Mouse (Mus musculus) embryo, embryonic 11 days (tissue): ENCODE data around the gene 4933427D14Rik.

Source experiments
- DNase-seq: peaks from one replicate; pipeline ENCODE4 v3.0.0-alpha.2; 2015

Gene 4933427D14Rik

GRCm38 (mm10) chr11:72136231-72136982 is 70.9 kb downstream of the 4933427D14Rik start:
- peak; percentile 13 for DNase-seq

GRCm38 (mm10) chr11:72135383-72136158 is 71.7 kb downstream of the 4933427D14Rik start, which contains the start of gene Pitpnm3:
TSS of gene Pitpnm3 (minus strand) at chr11:72135778.
- peak; percentile 43 for DNase-seq

- no peak for DNase-seq
Observed at GRCm38 (mm10) chr11:72134536-72135382, 72.5 kb downstream of the 4933427D14Rik start.

DNA sequence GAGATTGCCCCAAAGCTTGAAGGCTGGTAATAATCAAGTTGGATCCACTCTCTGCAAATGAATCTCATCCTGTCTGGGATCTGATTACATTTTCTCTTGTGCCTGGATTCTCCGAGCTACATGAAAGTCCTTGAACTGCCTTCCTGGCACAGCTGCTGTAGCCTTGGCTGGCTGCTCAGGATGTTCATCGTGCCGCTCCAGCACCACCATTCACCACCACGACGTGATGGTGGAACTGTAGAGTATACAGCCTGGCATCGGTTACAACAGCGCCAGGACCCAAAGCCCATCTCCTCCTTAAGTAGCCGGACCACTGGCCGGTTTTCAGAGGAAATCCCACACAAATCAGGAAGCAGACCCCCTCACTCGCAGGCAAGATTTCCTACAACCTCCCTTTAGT is 74.2 kb downstream of the 4933427D14Rik start:
- DNase-seq: no peak

GRCm38 (mm10) chr11:72132266-72132665 is 75.0 kb downstream of the 4933427D14Rik start:
- DNase-seq: no peak

- DNase-seq: no peak
Observed at GRCm38 (mm10) chr11:72131697-72132096, 75.6 kb downstream of the 4933427D14Rik start.

DNA sequence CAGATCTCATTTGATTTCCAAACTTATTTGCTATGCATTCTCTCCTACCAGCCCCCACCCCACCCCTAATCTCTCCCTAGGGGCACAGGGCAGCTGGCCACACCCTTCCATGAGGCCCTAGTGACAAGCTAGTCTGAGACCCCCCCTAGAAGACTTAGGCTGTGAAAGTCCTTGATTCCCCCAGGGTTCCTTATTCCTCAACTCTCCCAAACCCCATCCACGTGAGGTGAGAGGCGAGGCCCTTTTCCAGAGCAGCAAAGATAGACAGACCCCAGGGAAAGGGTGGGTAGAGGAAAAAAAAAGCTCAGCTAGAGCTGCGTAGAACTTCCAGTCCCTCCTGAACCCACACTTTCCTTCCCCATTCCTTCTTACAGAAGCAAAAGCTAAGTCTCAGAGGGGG is 76.4 kb downstream of the 4933427D14Rik start:
- DNase-seq: no peak

GRCm38 (mm10) chr11:72130472-72130871 is 76.8 kb downstream of the 4933427D14Rik start:
- no peak for DNase-seq

DNA sequence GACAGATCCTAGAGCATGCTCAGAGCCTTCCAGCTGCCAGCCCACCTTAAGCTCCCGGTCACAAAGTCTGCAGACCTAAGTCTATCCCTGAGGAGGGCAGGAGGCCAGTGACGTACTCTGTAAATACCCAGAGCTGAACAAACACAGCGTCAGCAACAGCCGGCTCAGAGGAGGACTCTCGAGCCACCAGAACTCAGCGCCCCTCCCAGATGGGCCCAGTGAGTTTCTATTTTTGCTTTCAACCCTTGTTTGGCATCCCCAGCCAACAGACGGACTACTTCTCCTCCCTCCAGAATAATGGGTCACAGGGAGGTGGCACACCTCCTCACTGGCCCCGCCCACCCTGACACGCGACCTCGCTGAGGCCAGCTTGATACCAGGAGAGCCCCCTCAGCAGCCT is 77.2 kb downstream of the 4933427D14Rik start:
- no peak for DNase-seq

- DNase-seq: no peak
Observed at GRCm38 (mm10) chr11:72129032-72129894, 78.0 kb downstream of the 4933427D14Rik start.

DNA sequence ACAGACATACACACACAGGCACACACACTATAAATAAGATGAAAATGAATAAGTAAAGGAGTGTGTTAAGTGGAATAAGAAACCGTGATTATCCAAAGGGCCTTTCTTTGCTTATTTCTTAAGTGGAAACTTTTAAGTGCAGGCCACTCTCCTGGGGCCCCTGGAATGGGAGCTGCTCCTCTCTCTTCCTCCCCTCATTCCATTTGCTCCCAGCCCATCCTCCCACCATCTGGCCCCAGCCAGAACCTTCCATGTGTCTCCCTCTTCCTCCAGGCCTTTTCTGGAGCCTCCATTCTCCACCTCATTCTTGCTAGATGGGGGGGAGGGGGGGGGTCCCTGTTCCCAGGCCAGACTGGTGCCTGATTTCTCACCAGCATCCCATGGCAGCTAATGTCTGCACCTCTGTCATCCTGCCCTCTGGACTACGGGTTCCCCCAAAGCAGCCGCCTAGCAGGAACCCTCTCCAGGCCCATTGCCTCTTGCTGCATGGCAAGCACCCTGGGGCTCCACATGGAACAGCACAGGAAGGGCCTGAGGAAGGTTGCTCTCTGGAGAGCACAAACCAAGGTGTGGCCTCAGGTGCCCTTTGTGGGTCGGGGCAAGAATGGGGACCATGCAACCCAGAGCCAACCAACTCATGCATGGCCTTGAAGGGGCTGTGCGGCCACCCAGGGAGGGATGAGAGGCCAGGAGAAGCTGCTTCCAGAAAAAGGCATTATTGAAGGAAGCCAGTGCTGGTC is 79.6 kb downstream of the 4933427D14Rik start:
- no peak for DNase-seq

DNA sequence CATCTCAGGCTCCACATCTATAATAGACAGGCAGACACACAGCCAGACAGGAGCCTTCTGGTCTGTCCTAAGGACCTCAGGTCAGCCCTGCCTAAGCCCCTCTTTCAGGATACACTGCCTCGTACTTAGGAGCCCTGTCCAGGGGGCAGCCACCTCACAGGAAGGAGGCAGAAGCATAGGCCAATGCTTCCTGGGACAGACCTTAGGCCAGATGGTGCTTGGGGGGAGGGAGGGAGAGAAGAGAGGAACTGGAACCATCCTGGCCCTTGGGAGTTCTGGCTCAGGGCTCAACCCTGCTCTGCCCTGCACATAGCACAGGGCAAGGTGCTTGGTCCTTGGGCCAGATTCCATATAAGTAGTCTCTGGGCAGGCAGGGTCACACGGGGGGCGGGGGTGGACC is 81.5 kb downstream of the 4933427D14Rik start:
- no peak for DNase-seq

GRCm38 (mm10) chr11:72123531-72123930 is 83.7 kb downstream of the 4933427D14Rik start:
- no peak for DNase-seq

DNA sequence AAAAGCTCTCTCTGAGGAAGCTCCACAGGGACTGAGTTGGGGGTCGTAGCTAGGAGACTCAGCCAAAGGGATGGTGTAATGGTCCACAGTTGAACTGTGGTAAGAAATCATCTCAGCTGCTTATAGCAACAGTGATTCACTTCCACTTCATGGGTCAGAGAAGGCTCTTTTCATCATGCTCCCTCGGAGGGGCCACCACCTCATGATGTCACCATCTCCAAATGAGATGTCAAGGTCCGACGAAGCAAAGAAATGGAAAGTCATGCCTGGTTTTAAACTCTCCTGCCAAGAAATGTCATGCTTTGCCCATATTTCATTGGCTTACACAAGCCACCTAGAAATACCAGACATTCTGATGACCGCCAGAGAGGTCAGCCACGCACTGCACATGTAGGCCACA is 86.9 kb downstream of the 4933427D14Rik start:
- DNase-seq: no peak

DNA sequence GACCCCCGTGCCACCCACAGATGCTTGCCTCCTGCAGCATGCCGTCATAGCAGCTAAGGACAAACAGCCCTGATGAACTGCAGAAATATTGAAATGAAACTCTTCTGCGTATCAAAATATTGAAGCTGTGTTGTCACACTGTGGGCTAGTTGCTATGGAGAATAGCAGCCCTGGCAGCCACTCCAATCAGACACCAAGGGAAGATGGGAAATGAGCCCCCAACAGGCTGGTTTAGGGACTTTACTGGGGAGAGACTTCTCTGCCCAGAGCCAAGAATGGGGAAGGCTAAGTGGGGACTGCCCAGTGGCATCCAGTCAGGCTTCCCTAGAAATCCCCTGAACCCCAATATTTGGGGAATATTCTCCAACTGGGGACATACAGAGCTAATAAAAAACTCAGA is 88.6 kb downstream of the 4933427D14Rik start:
- no peak for DNase-seq

GRCm38 (mm10) chr11:72113296-72113695 is 94.0 kb downstream of the 4933427D14Rik start:
- DNase-seq: peak; percentile 54

GRCm38 (mm10) chr11:72110726-72111125 is 96.5 kb downstream of the 4933427D14Rik start:
- DNase-seq: no peak

GRCm38 (mm10) chr11:72104223-72104622 is 103.0 kb downstream of the 4933427D14Rik start:
- no peak for DNase-seq
